Mouse (Mus musculus): ENCODE results near the gene P2ry2. TPM values are rescaled to one million over a fixed set of nuclear protein-coding genes. Genes with fewer than 3 reads are reported as not detected.

The P2ry2 gene
- polyA plus RNA-seq, 1 experiment from 2014 or later: 4.2 TPM

GRCm38 (mm10) chr7:101051551-101052221 lies 39.0 kb upstream of the P2ry2 start:
- 16% methylated on average over 11 of the region's 11 CpGs for WGBS
- ATAC-seq (replicated peaks; ENCODE audit: low FRiP score, low read depth): peak; percentile 66
- peak; percentile 94 for TF ChIP-seq CTCF (IDR thresholded peaks at IDR 0.05; ENCODE audit: low read depth)

GRCm38 (mm10) chr7:101050724-101051550 lies 38.3 kb upstream of the P2ry2 start:
- H3K36me3 ChIP-seq (ENCODE audit: insufficient read depth, low read length): no peaks in the 10 kb centered on the region
- H3K4me1 ChIP-seq (replicated peaks; ENCODE audit: insufficient read depth, low read length): 0 out of 2 replicates have a peak, but pooled peaks cover 4% of the 10 kb centered on the region
- ATAC-seq (replicated peaks; ENCODE audit: low FRiP score, low read depth) (peak; percentile 27; the same call in 1 of the 2 replicates), DNase-seq (ENCODE audit: low spot score) (no peak)
- H3K4me3 ChIP-seq (replicated peaks; ENCODE audit: low read depth, low read length): no peak overlapping the region
- TF ChIP-seq CTCF (IDR thresholded peaks at IDR 0.05; ENCODE audit: low read depth): no peak
- H3K27ac ChIP-seq: no peak overlapping the region
- no peak overlapping the region for H3K9ac ChIP-seq (ENCODE audit: low read depth, low read length)
- no peaks in the 10 kb centered on the region for H3K27me3 ChIP-seq (ENCODE audit: insufficient read depth, low read length)
- 54% methylated on average over 13 of the region's 13 CpGs for WGBS
- H3K4me2 ChIP-seq (ENCODE audit: low read length): no peak overlapping the region
- H3K9me3 ChIP-seq (replicated peaks; ENCODE audit: low read length): no peaks in the 10 kb centered on the region

More at GRCm38 (mm10) chr7:101051551-101052221, 39.0 kb upstream of the P2ry2 start:
- Histone ChIP-seq H3K9me3 (replicated peaks; ENCODE audit: low read length) (no peaks in the 10 kb centered on the region), H3K27ac (no peak overlapping the region), H3K4me3 (replicated peaks; ENCODE audit: low read depth, low read length) (no peak overlapping the region), H3K27me3 (ENCODE audit: insufficient read depth, low read length) (no peaks in the 10 kb centered on the region), H3K4me1 (replicated peaks; ENCODE audit: insufficient read depth, low read length) (0 out of 2 replicates have a peak, but pooled peaks cover 4% of the 10 kb centered on the region), H3K9ac (ENCODE audit: low read depth, low read length) (no peak overlapping the region), H3K36me3 (ENCODE audit: insufficient read depth, low read length) (no peaks in the 10 kb centered on the region), H3K4me2 (ENCODE audit: low read length) (no peak overlapping the region)
- DNase-seq (ENCODE audit: low spot score): peak; percentile 92

- H3K4me3 ChIP-seq (replicated peaks; ENCODE audit: low read depth, low read length): no peak overlapping the region
- 0 out of 2 replicates have a peak, but pooled peaks cover 4% of the 10 kb centered on the region for H3K4me1 ChIP-seq (replicated peaks; ENCODE audit: insufficient read depth, low read length)
- H3K36me3 ChIP-seq (ENCODE audit: insufficient read depth, low read length): no peaks in the 10 kb centered on the region
- H3K9me3 ChIP-seq (replicated peaks; ENCODE audit: low read length): no peaks in the 10 kb centered on the region
- no peak overlapping the region for H3K27ac ChIP-seq
- H3K9ac ChIP-seq (ENCODE audit: low read depth, low read length): no peak overlapping the region
- 67% methylated on average over 7 of the region's 7 CpGs for WGBS
- H3K4me2 ChIP-seq (ENCODE audit: low read length): no peak overlapping the region
- H3K27me3 ChIP-seq (ENCODE audit: insufficient read depth, low read length): no peaks in the 10 kb centered on the region
- DNase-seq (ENCODE audit: low spot score) (no peak), ATAC-seq (replicated peaks; ENCODE audit: low FRiP score, low read depth) (no peak)
- TF ChIP-seq CTCF (IDR thresholded peaks at IDR 0.05; ENCODE audit: low read depth): no peak
Measured at GRCm38 (mm10) chr7:101049326-101050087, 36.8 kb upstream of the P2ry2 start.

GRCm38 (mm10) chr7:101048247-101048646 lies 35.6 kb upstream of the P2ry2 start:
- no peak overlapping the region for H3K4me2 ChIP-seq (ENCODE audit: low read length)
- no peak for ATAC-seq (replicated peaks; ENCODE audit: low FRiP score, low read depth)
- 73% methylated on average over 5 of the region's 5 CpGs for whole genome bisulfite sequencing

GRCm38 (mm10) chr7:101043846-101044541 lies 31.3 kb upstream of the P2ry2 start:
- DNase-seq (ENCODE audit: low spot score) (peak; percentile 81), ATAC-seq (replicated peaks; ENCODE audit: low FRiP score, low read depth) (no peak)
- H3K9me3 ChIP-seq (replicated peaks; ENCODE audit: low read length): no peaks in the 10 kb centered on the region
- H3K4me1 ChIP-seq (replicated peaks; ENCODE audit: insufficient read depth, low read length): peaks cover 6% of the 10 kb centered on the region; the same call in 1 of the 2 replicates
- no peak overlapping the region for H3K9ac ChIP-seq (ENCODE audit: low read depth, low read length)
- no peaks in the 10 kb centered on the region for H3K36me3 ChIP-seq (ENCODE audit: insufficient read depth, low read length)
- no peak for TF ChIP-seq CTCF (IDR thresholded peaks at IDR 0.05; ENCODE audit: low read depth)
- no peaks in the 10 kb centered on the region for H3K27me3 ChIP-seq (ENCODE audit: insufficient read depth, low read length)
- no peak overlapping the region for H3K4me3 ChIP-seq (replicated peaks; ENCODE audit: low read depth, low read length)
- WGBS: 42% methylated on average over 8 of the region's 8 CpGs
- no peak overlapping the region for H3K27ac ChIP-seq
- H3K4me2 ChIP-seq (ENCODE audit: low read length): no peak overlapping the region

More at GRCm38 (mm10) chr7:101048247-101048646, 35.6 kb upstream of the P2ry2 start:
- TF ChIP-seq CTCF (IDR thresholded peaks at IDR 0.05; ENCODE audit: low read depth): no peak
- Histone ChIP-seq H3K27me3 (ENCODE audit: insufficient read depth, low read length) (no peaks in the 10 kb centered on the region), H3K4me1 (replicated peaks; ENCODE audit: insufficient read depth, low read length) (0 out of 2 replicates have a peak, but pooled peaks cover 4% of the 10 kb centered on the region), H3K4me3 (replicated peaks; ENCODE audit: low read depth, low read length) (no peak overlapping the region), H3K9me3 (replicated peaks; ENCODE audit: low read length) (no peaks in the 10 kb centered on the region), H3K9ac (ENCODE audit: low read depth, low read length) (no peak overlapping the region), H3K27ac (no peak overlapping the region), H3K36me3 (ENCODE audit: insufficient read depth, low read length) (no peaks in the 10 kb centered on the region)
- no peak for DNase-seq (ENCODE audit: low spot score)

Data from kidney, postnatal 0 days (tissue).